ENCODE assay signal across 8 mouse cellular contexts in genomic region chr6:39556900-39557659, GRCm38 (mm10). TPM values are rescaled to one million over a fixed set of nuclear protein-coding genes. Genes with fewer than 3 reads are reported as not detected.
DNase-seq lines count a peak whose midpoint lies in the region; ATAC-seq and TF ChIP-seq lines count a peak whose summit lies in the region.

No protein-coding gene starts in this region.

- whole genome bisulfite sequencing in heart, embryonic 13.5 days = under 1% methylated on average over 52 of the region's 54 CpGs
- WGBS in midbrain, embryonic 15.5 days = under 1% methylated on average over 53 of the region's 54 CpGs

- no peaks in the 10 kb centered on the region for H3K9me3 ChIP-seq in heart, embryonic 13.5 days
- H3K9me3 ChIP-seq in midbrain, embryonic 15.5 days = no peaks in the 10 kb centered on the region

- no peak for TF ChIP-seq CTCF in left cerebral cortex, adult 2 months (IDR thresholded peaks at IDR 0.05)

- peak; percentile 53 for ATAC-seq in heart, embryonic 13.5 days (ENCODE audit: extremely low read depth, insufficient number of reproducible peaks, low FRiP score, low TSS enrichment)
- ATAC-seq in midbrain, embryonic 15.5 days (replicated peaks) = peak; percentile 62
- no peak for ATAC-seq in inflammation-experienced regulatory T-cells, adult 6 months

- peaks cover 52% of the 10 kb centered on the region for H3K4me1 ChIP-seq in heart, embryonic 13.5 days
- peaks cover 53% of the 10 kb centered on the region for H3K4me1 ChIP-seq in midbrain, embryonic 15.5 days

- intact Hi-C loops in left cerebral cortex, adult 2 months (cut with DNase I) = loop anchor here (1.0 kb wide), 1 partner anchor 42 kb away; no protein-coding TSS in a partner anchor

- H3K27ac ChIP-seq in left cerebral cortex, adult 2 months = peak overlapping the region; percentile 92
- H3K27ac ChIP-seq in heart, embryonic 13.5 days (replicated peaks) = peak overlapping the region; percentile 92
- peak overlapping the region; percentile 94 for H3K27ac ChIP-seq in midbrain, embryonic 15.5 days

- peak overlapping the region; percentile 57 for H3K4me3 ChIP-seq in left cerebral cortex, adult 2 months
- H3K4me3 ChIP-seq in heart, embryonic 13.5 days = peak overlapping the region; percentile 85
- H3K4me3 ChIP-seq in midbrain, embryonic 15.5 days = peak overlapping the region; percentile 61

- H3K4me2 ChIP-seq in heart, embryonic 13.5 days = peak overlapping the region; percentile 74
- H3K4me2 ChIP-seq in midbrain, embryonic 15.5 days = peak overlapping the region; percentile 67

- H3K36me3 ChIP-seq in heart, embryonic 13.5 days = peaks cover 7% of the 10 kb centered on the region; the same call in 1 of the 2 replicates
- no peaks in the 10 kb centered on the region for H3K36me3 ChIP-seq in midbrain, embryonic 15.5 days (replicated peaks)

- peak; percentile 26 to 33 for DNase-seq in left cerebral cortex, adult 2 months (ENCODE audit: extremely low spot score in 1 of 2, low spot score in 2 of 2)
- DNase-seq in left cerebral cortex, adult 11 months (ENCODE audit: low spot score) = no peak
- DNase-seq in NIH3T3 (ENCODE audit: low read depth) = peak; percentile 73
- DNase-seq in embryo, embryonic 10.5 days (ENCODE audit: low spot score) = peak; percentile 71
- peak; percentile 68 to 78 for DNase-seq in kidney, postnatal 4 days

- no peaks in the 10 kb centered on the region for H3K27me3 ChIP-seq in heart, embryonic 13.5 days (replicated peaks)
- H3K27me3 ChIP-seq in midbrain, embryonic 15.5 days (replicated peaks) = no peaks in the 10 kb centered on the region

- peak overlapping the region; percentile 95 for H3K9ac ChIP-seq in heart, embryonic 13.5 days
- H3K9ac ChIP-seq in midbrain, embryonic 15.5 days = peak overlapping the region; percentile 60

RNA-seq across cellular contexts. Expression of gene Dennd2a, which starts 0.6 kb away (rescaled TPM):
- total RNA-seq in left cerebral cortex, adult 2 months (2021) = 10 to 100 TPM; 23.2 to 25.3 TPM
- 15.9 and 17.4 TPM in 2 replicates for polyA plus RNA-seq in heart, embryonic 13.5 days (2015; fragmentation: Nextera tagmentation; extraction: Ambion mirVana)
- 21.0 and 21.2 TPM in 2 replicates for polyA plus RNA-seq in midbrain, embryonic 15.5 days (2015; fragmentation: Nextera tagmentation; extraction: Ambion mirVana)
- polyA plus RNA-seq in inflammation-experienced regulatory T-cells, adult 6 months (2017; shearing (Covaris generic)) = under 1 TPM in 1 of 3 experiments, not detected in 2; 0.42 TPM

RNA-seq across cellular contexts. Expression of gene Adck2, which starts 16.6 kb away (rescaled TPM):
- total RNA-seq in left cerebral cortex, adult 2 months (2021) = 10 to 100 TPM; 26.6 to 29.1 TPM
- polyA plus RNA-seq in heart, embryonic 13.5 days (2015; fragmentation: Nextera tagmentation; extraction: Ambion mirVana) = 12.6 and 14.6 TPM in 2 replicates
- 46.3 and 53.6 TPM in 2 replicates for polyA plus RNA-seq in midbrain, embryonic 15.5 days (2015; fragmentation: Nextera tagmentation; extraction: Ambion mirVana)
- polyA plus RNA-seq in inflammation-experienced regulatory T-cells, adult 6 months (2017; shearing (Covaris generic)) = 10 to 100 TPM; 23.2 to 43.1 (median 30.5) TPM

RNA-seq across cellular contexts. Expression of gene Gm42420, which starts 28.5 kb away (rescaled TPM):
- under 1 TPM in 1 of 2 experiments, not detected in 1; 0.79 TPM for total RNA-seq in left cerebral cortex, adult 2 months (2021)
- 1.1 and 1.8 TPM in 2 replicates for polyA plus RNA-seq in heart, embryonic 13.5 days (2015; fragmentation: Nextera tagmentation; extraction: Ambion mirVana)
- polyA plus RNA-seq in midbrain, embryonic 15.5 days (2015; fragmentation: Nextera tagmentation; extraction: Ambion mirVana) = 0.88 and 2.6 TPM in 2 replicates
- polyA plus RNA-seq in inflammation-experienced regulatory T-cells, adult 6 months (2017; shearing (Covaris generic)) = not detected

RNA-seq across cellular contexts. Expression of gene Ndufb2, which starts 35.3 kb away (rescaled TPM):
- total RNA-seq in left cerebral cortex, adult 2 months (2021) = 100 to 1,000 TPM; 162 to 183 TPM
- polyA plus RNA-seq in heart, embryonic 13.5 days (2015; fragmentation: Nextera tagmentation; extraction: Ambion mirVana) = 599 and 674 TPM in 2 replicates
- polyA plus RNA-seq in midbrain, embryonic 15.5 days (2015; fragmentation: Nextera tagmentation; extraction: Ambion mirVana) = 389 and 418 TPM in 2 replicates
- polyA plus RNA-seq in inflammation-experienced regulatory T-cells, adult 6 months (2017; shearing (Covaris generic)) = 10 to 100 TPM; 56.1 to 98.5 (median 65.6) TPM

Comparison
In these comparisons a context has a peak if more than half of its experiments do, and no peak if none do; other contexts are left out.
1. RNA of gene Dennd2a, which starts 0.6 kb away (polyA plus RNA-seq): 21.0 to 21.2 TPM in midbrain, embryonic 15.5 days and 15.9 to 17.4 TPM in heart, embryonic 13.5 days; 0.42 TPM in inflammation-experienced regulatory T-cells, adult 6 months; every median in the first group is over 10 times any median in the second.
2. Peak in every context shown above with its lines, with median percentiles within 50 percentile points of each other: H3K27ac ChIP-seq and H3K4me3 ChIP-seq.